Mouse (Mus musculus) liver, embryonic 14.5 days (tissue): ENCODE data around the gene Mxd4. TPM values are rescaled to one million over a fixed set of nuclear protein-coding genes. Genes with fewer than 3 reads are reported as not detected.

Experiments
- ATAC-seq: fragments of 200-750 bp; cut with Nextera tagmentation; 2 replicates; pipeline ENCODE4 v1.8.0; 2017; ENCODE audit warnings: moderate number of reproducible peaks, mild to moderate bottlenecking, moderate library complexity; ENCODE audit not compliant: insufficient read depth
- DNase-seq, 3 experiments: peaks; one replicate each; pipeline ENCODE4 v3.0.0-alpha.2; 2012 to 2013; ENCODE audit warnings: low read depth in 3 of 3, low spot score in 3 of 3
- H3K27ac ChIP-seq: fragments of 300-500 bp; sonication (generic); 2 replicates; pipeline ENCODE4 v1.5.1; 2014; ENCODE audit warnings: moderate library complexity, mild to moderate bottlenecking, control low read depth, inconsistent platforms
- H3K27me3 ChIP-seq: fragments of 300-500 bp; sonication (generic); 2 replicates; pipeline ENCODE4 v1.6.1; 2014; ENCODE audit warnings: mild to moderate bottlenecking, low read length, moderate library complexity; ENCODE audit not compliant: control insufficient read depth, insufficient read depth
- H3K36me3 ChIP-seq: fragments of 300-500 bp; sonication (generic); replicated peaks from 2 replicates; pipeline ENCODE4 v1.6.1; 2014; ENCODE audit warnings: low read depth; ENCODE audit not compliant: control insufficient read depth, insufficient read depth
- H3K4me1 ChIP-seq, 2 experiments: fragments of 200-500 bp in 1 of 2; fragments of 300-500 bp in 1 of 2; sonication (generic) in 1 of 2; replicated peaks; 2 replicates each; pipeline ENCODE4 v1.6.1; 2012 to 2014; ENCODE audit warnings: antibody characterized with exemption in 1 of 2, inconsistent platforms in 1 of 2, low read length in 1 of 2; ENCODE audit not compliant: control insufficient read depth in 2 of 2, insufficient read depth in 2 of 2
- H3K4me2 ChIP-seq: fragments of 300-500 bp; sonication (generic); 2 replicates; pipeline ENCODE4 v1.6.1; 2014; ENCODE audit warnings: low read depth, mild to moderate bottlenecking, control low read depth, moderate library complexity
- H3K4me3 ChIP-seq, 2 experiments: fragments of 200-500 bp in 1 of 2; fragments of 300-500 bp in 1 of 2; sonication (generic) in 1 of 2; 2 replicates each; pipeline ENCODE4 v1.5.1; 2012 to 2014; ENCODE audit warnings: low read depth in 2 of 2, low read length in 2 of 2, mild to moderate bottlenecking in 2 of 2, control low read depth in 1 of 2, inconsistent platforms in 1 of 2, moderate library complexity in 1 of 2; ENCODE audit not compliant: insufficient read depth in 1 of 2
- H3K9ac ChIP-seq: fragments of 300-500 bp; sonication (generic); replicated peaks from 2 replicates; pipeline ENCODE4 v1.6.1; 2014; ENCODE audit warnings: mild to moderate bottlenecking, control low read depth, moderate library complexity
- H3K9me3 ChIP-seq: fragments of 300-500 bp; sonication (generic); 2 replicates; pipeline ENCODE4 v1.6.1; 2016; ENCODE audit warnings: low read length, mixed read lengths; ENCODE audit not compliant: control insufficient read depth
- CTCF ChIP-seq: IDR thresholded peaks from 2 replicates; pipeline ENCODE4 v1.5.1; 2016; ENCODE audit warnings: antibody characterized with exemption, low read depth, control low read depth
- EP300 ChIP-seq: IDR thresholded peaks from 2 replicates; pipeline ENCODE4 v1.6.1; 2016; ENCODE audit warnings: antibody characterized with exemption, low read depth
- WGBS: fragments of 180-500 bp; shearing (Covaris S2); extraction: QIAGEN DNeasy Blood & Tissue Kit; methylation state at CpG from one replicate; pipeline ENCODE4 v1.1.7; 2014; ENCODE audit not compliant: insufficient replicate concordance; 5-methylcytosine and 5-hydroxymethylcytosine counted together
- polyA plus RNA-seq, 2 experiments: library from polyadenylated mRNA; depleted of rRNA in 1 of 2; stranded (reverse) in 1 of 2; unstranded in 1 of 2; fragments of >200 nt; fragmentation: Nextera tagmentation in 1 of 2; extraction: Ambion mirVana in 1 of 2; gene quantifications; 2 replicates each; pipeline versions ENCODE4 v1.2.1 to v1.2.3; 2012 to 2014

Mxd4 gene
- polyA plus RNA-seq, 2 experiments = 4.7 to 6.6 TPM

DNA sequence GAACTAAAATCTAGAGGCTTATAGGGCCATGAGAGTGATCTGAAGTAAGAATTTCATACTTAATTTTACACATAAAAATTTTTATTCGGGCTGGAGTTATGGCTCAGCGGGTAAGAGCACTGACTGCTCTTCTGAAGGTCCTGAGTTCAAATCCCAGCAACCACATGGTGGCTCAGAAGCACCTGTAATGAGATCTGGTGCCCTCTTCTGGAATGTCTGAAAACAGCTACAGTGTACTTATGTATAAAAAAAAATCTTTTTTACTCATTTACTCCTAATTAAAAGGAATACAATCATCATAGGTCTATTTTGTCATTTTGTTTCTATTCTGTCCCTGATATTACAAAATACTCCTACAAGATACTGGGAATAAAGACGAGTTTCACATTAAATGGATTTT, 40.0 kb downstream of the Mxd4 start:
- no peaks in the 10 kb centered on the region for H3K9me3 ChIP-seq
- H3K27me3 ChIP-seq = no peaks in the 10 kb centered on the region
- H3K36me3 ChIP-seq = no peaks in the 10 kb centered on the region
- no peaks in the 10 kb centered on the region for H3K4me1 ChIP-seq
- DNase-seq (no peak), ATAC-seq (no peak)
- 67% methylated on average over 3 of the region's 3 CpGs for whole genome bisulfite sequencing
- H3K4me3 ChIP-seq = no peak overlapping the region
- H3K9ac ChIP-seq = no peak overlapping the region
- H3K27ac ChIP-seq = no peak overlapping the region
- TF ChIP-seq EP300 (no peak), CTCF (no peak; the same call in 1 of the 2 replicates)
- H3K4me2 ChIP-seq = no peak overlapping the region

DNA sequence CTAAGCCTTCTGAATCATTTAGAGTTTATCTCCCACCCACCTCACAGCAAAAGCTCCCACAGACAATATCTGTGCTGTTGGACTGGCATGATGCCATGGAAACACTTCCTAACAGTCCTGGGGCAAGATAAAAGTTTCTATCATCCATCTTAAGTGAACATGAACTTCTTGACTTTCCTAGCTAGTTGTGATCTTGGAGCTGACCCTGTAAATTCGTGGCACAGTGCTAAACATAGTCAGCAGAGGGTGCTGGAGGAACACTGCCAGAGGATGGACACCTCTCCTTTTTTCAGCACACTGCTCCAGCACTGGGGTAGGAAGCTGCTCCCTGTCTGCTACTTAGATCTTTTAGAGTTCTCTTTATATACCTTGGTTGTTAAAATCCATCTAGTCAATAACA, 47.8 kb downstream of the Mxd4 start:
- no peak for ATAC-seq
- DNase-seq = no peak
- 0% methylated on average over 1 of the region's 1 CpGs for WGBS

DNA sequence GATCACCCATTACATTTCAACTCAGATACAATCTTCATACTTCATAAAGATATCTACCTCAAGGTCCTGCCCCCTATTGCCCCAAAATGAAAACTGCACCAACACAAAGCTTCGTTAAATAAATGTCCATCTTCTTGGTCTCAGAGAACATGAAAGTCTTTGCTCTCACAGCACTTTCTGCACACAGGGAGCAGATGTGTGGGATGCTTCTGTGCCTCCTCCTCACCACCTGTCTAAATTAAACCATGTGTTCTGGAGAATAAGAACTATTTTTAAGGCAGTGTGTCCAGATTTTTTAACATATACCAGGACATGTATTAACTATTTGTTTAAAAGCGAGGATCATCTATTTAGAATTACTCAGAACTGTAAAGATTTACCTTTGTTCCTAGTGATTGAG, 54.8 kb downstream of the Mxd4 start:
- Histone ChIP-seq H3K4me2 (no peak overlapping the region), H3K36me3 (no peaks in the 10 kb centered on the region), H3K4me3 (no peak overlapping the region), H3K4me1 (no peaks in the 10 kb centered on the region), H3K27ac (no peak overlapping the region), H3K27me3 (no peaks in the 10 kb centered on the region), H3K9ac (no peak overlapping the region), H3K9me3 (no peaks in the 10 kb centered on the region)
- ATAC-seq (no peak), DNase-seq (no peak)
- 51% methylated on average over 2 of the region's 2 CpGs for WGBS
- TF ChIP-seq EP300 = no peak
- TF ChIP-seq CTCF = no peak

More for the DNA sequence above, 47.8 kb downstream of the Mxd4 start:
- Histone ChIP-seq H3K27me3 (no peaks in the 10 kb centered on the region), H3K4me3 (no peak overlapping the region), H3K4me2 (no peak overlapping the region), H3K9me3 (no peaks in the 10 kb centered on the region), H3K36me3 (no peaks in the 10 kb centered on the region), H3K4me1 (no peaks in the 10 kb centered on the region), H3K9ac (no peak overlapping the region), H3K27ac (no peak overlapping the region)
- TF ChIP-seq CTCF (peak; percentile 64), EP300 (no peak)

DNA sequence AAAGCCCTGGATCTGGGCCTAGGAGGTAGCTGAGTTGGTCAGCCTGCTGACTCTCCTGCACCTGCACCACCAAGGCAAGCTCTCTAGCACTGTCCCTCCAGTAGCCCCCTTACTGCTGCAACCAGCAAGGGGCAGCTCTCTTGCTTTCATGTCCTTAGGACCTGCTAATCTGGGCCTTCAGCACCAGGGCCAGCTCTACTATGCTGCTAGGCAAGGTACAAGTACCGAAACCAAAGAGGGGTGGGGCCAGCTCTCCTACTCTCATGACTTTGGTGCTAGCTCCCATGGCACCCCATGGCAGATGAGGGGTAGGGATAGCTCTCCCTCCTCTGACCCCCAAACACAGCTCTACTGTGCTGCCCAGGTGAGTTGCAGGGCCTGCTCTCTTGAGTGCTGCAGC, 63.4 kb downstream of the Mxd4 start:
- TF ChIP-seq CTCF (no peak), EP300 (no peak)
- DNase-seq (no peak), ATAC-seq (no peak)
- Histone ChIP-seq H3K36me3 (no peaks in the 10 kb centered on the region), H3K4me1 (no peaks in the 10 kb centered on the region), H3K9ac (no peak overlapping the region), H3K27me3 (no peaks in the 10 kb centered on the region), H3K4me2 (no peak overlapping the region), H3K27ac (no peak overlapping the region), H3K9me3 (no peaks in the 10 kb centered on the region), H3K4me3 (no peak overlapping the region)
- WGBS = 20% methylated on average over 1 of the region's 1 CpGs

Other genes with a start within 250 kb of the Mxd4 start
- gene Gm1673, start 204.3 kb downstream of the Mxd4 start, polyA plus RNA-seq (2012; rRNA removed) = 2.6 and 3.4 TPM in 2 replicates
- gene Gm1673, start 204.3 kb downstream of the Mxd4 start, polyA plus RNA-seq (2014; fragmentation: Nextera tagmentation; extraction: Ambion mirVana) = 1.7 and 2.7 TPM in 2 replicates
- gene Nat8l, start 191.7 kb downstream of the Mxd4 start, polyA plus RNA-seq (2012; rRNA removed) = 0.15 and 0.17 TPM in 2 replicates
- gene Nat8l, start 191.7 kb downstream of the Mxd4 start, polyA plus RNA-seq (2014; fragmentation: Nextera tagmentation; extraction: Ambion mirVana) = 0.04 and 0.05 TPM in 2 replicates
- gene Poln, start 18.3 kb downstream of the Mxd4 start, polyA plus RNA-seq (2012; rRNA removed) = 0.24 and 0.32 TPM in 2 replicates
- gene Poln, start 18.3 kb downstream of the Mxd4 start, polyA plus RNA-seq (2014; fragmentation: Nextera tagmentation; extraction: Ambion mirVana) = 0.42 and 0.57 TPM in 2 replicates
- 3.9 and 9.3 TPM in 2 replicates for gene Haus3, start 18.2 kb downstream of the Mxd4 start, polyA plus RNA-seq (2012; rRNA removed)
- gene Haus3, start 18.2 kb downstream of the Mxd4 start, polyA plus RNA-seq (2014; fragmentation: Nextera tagmentation; extraction: Ambion mirVana) = 21.7 and 21.8 TPM in 2 replicates
- 0.03 and 0.07 TPM in 2 replicates for gene Zfyve28, start 100.7 kb upstream of the Mxd4 start, polyA plus RNA-seq (2012; rRNA removed)
- gene Zfyve28, start 100.7 kb upstream of the Mxd4 start, polyA plus RNA-seq (2014; fragmentation: Nextera tagmentation; extraction: Ambion mirVana) = 0.08 TPM in 1 of 2 replicates, not detected in the other
- not detected in 2 replicates for gene Cfap99, start 100.9 kb upstream of the Mxd4 start, polyA plus RNA-seq (2012; rRNA removed)
- gene Cfap99, start 100.9 kb upstream of the Mxd4 start, polyA plus RNA-seq (2014; fragmentation: Nextera tagmentation; extraction: Ambion mirVana) = not detected in 2 replicates
- gene Rnf4, start 148.6 kb upstream of the Mxd4 start, polyA plus RNA-seq (2012; rRNA removed) = 49.5 and 50.9 TPM in 2 replicates
- 71.0 and 73.2 TPM in 2 replicates for gene Rnf4, start 148.6 kb upstream of the Mxd4 start, polyA plus RNA-seq (2014; fragmentation: Nextera tagmentation; extraction: Ambion mirVana)
- 4.6 and 6.4 TPM in 2 replicates for gene Fam193a, start 182.2 kb upstream of the Mxd4 start, polyA plus RNA-seq (2012; rRNA removed)
- gene Fam193a, start 182.2 kb upstream of the Mxd4 start, polyA plus RNA-seq (2014; fragmentation: Nextera tagmentation; extraction: Ambion mirVana) = 2.9 and 3.4 TPM in 2 replicates